Mouse (Mus musculus) spleen, embryonic (tissue): Measurements from ENCODE around the gene Krtdap.
"Not testable (repeated sequence)": the region's sequence is repeated elsewhere in the genome, so short reads cannot be mapped to it uniquely, and the experiment has no call there.

Experiments
- CTCF ChIA-PET: fragments of 350-600 bp; sonication (Branson Sonifier 250); formaldehyde crosslinking; loops from one replicate; lab custom pipeline; 2022; lab: Charles Lee

Gene Krtdap

GRCm38 (mm10) chr7:30832684-30833083 is 45.0 kb downstream of the Krtdap start:
- CTCF ChIA-PET = not testable (repeated sequence)

- CTCF ChIA-PET = interaction anchor here (0.6 kb wide), 1 partner anchor 62 kb away, joined by 4 read pairs; no protein-coding TSS in a partner anchor
Measured at GRCm38 (mm10) chr7:30837277-30837676, 49.6 kb downstream of the Krtdap start.

- CTCF ChIA-PET = no interaction called here
Measured at GRCm38 (mm10) chr7:30840306-30840705, 52.6 kb downstream of the Krtdap start.
